Mouse (Mus musculus): ENCODE data around the gene Hfe2.

Gene Hfe2

GRCm38 (mm10) chr3:96532050-96532449 is 7.1 kb downstream of the Hfe2 start:
- DNase-seq, result no peak

GRCm38 (mm10) chr3:96534300-96534699 is 9.3 kb downstream of the Hfe2 start:
- DNase-seq, result no peak

GRCm38 (mm10) chr3:96539316-96539715 is 14.3 kb downstream of the Hfe2 start:
- no peak for DNase-seq

- DNase-seq, result no peak
Measured at GRCm38 (mm10) chr3:96540740-96541139, 15.8 kb downstream of the Hfe2 start.

- DNase-seq, result no peak
Measured at GRCm38 (mm10) chr3:96541328-96542078, 16.5 kb downstream of the Hfe2 start.

- no peak for DNase-seq
Measured at GRCm38 (mm10) chr3:96542554-96542953, 17.6 kb downstream of the Hfe2 start.

GRCm38 (mm10) chr3:96543345-96543744 is 18.4 kb downstream of the Hfe2 start:
- no peak for DNase-seq

- no peak for DNase-seq
Measured at GRCm38 (mm10) chr3:96545565-96545964, 20.6 kb downstream of the Hfe2 start.

- DNase-seq, result no peak
Measured at GRCm38 (mm10) chr3:96546880-96547279, 21.9 kb downstream of the Hfe2 start.

GRCm38 (mm10) chr3:96547389-96547960 is 22.5 kb downstream of the Hfe2 start:
- no peak for DNase-seq

GRCm38 (mm10) chr3:96548824-96549223 is 23.9 kb downstream of the Hfe2 start:
- no peak for DNase-seq

- no peak for DNase-seq
Measured at GRCm38 (mm10) chr3:96549346-96549745, 24.4 kb downstream of the Hfe2 start.

GRCm38 (mm10) chr3:96551203-96551602 is 26.2 kb downstream of the Hfe2 start:
- no peak for DNase-seq

- DNase-seq, result no peak
Measured at GRCm38 (mm10) chr3:96551890-96552289, 26.9 kb downstream of the Hfe2 start.

GRCm38 (mm10) chr3:96553601-96554000 is 28.6 kb downstream of the Hfe2 start:
- DNase-seq, result no peak

- DNase-seq, result no peak
Measured at GRCm38 (mm10) chr3:96554251-96554650, 29.3 kb downstream of the Hfe2 start.

GRCm38 (mm10) chr3:96555041-96555596 is 30.1 kb downstream of the Hfe2 start:
- no peak for DNase-seq

GRCm38 (mm10) chr3:96555999-96556614 is 31.1 kb downstream of the Hfe2 start:
- DNase-seq, result no peak

- DNase-seq, result peak in 1 of 2 experiments; percentile 69
Measured at GRCm38 (mm10) chr3:96556651-96557635, 32.0 kb downstream of the Hfe2 start.

- DNase-seq, result peak; percentile 100
Measured at GRCm38 (mm10) chr3:96557694-96558093, 32.7 kb downstream of the Hfe2 start, which contains the start of gene Txnip. TSS of gene Txnip (plus strand) at chr3:96557957.

- peak in 1 of 2 experiments; percentile 53 for DNase-seq
Measured at GRCm38 (mm10) chr3:96558159-96558558, 33.2 kb downstream of the Hfe2 start.

GRCm38 (mm10) chr3:96558668-96559196 is 33.8 kb downstream of the Hfe2 start:
- DNase-seq, result no peak
